Comparison of ENCODE assay signal across 7 mouse cellular contexts in the genomic region with DNA sequence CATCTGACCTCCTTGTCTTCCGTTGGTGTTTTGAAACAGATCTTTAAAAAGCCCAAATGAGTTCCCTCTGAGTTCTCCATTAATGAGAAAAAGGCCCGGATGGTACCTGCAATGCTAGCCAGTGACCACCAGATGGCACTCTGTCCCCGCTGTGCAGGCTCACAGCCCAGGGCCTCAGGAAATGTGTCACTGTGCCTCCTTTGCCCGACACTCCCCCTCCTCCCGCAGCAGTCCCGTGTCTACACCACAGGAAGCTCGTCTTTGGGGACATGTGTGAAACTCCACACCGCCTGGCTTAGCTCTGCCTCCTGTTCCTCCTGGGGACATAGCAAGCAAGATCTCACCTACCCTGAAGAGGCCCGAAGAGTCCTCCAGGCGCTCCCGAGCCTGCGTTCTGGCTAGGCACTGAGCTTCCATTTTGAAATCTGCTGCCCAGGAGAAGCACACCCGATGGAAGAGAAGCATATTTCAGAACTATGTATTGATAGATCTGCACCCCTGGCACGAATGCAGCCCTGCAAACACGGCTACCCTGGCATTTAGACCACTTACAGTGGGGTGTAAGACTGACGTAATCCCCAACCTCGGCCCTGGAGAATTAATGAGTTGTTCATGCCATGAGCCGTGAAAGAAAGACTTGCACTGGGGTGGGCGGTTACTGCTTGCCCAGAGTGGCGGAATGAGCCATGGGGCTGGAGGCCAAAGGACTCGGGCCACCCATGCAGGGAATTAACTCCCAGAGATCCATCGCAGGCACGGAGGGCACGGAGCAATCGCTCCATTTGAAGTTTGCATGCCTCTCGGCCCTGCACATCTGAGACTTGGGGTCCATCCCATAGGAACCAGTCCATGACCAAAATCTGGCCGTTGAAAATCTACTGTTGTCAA. TPM values are rescaled to one million over a fixed set of nuclear protein-coding genes. Genes with fewer than 3 reads are reported as not detected.
DNase-seq lines count a peak whose midpoint lies in the region; ATAC-seq lines count a peak whose summit lies in the region.

No protein-coding gene starts in this region.

- H3K27ac ChIP-seq in intestine, embryonic 15.5 days: peak overlapping the region; percentile 54
- H3K27ac ChIP-seq in midbrain, embryonic 10.5 days (replicated peaks): peak overlapping the region; percentile 85

- peak overlapping the region; percentile 69 for H3K4me2 ChIP-seq in intestine, embryonic 15.5 days (replicated peaks)

- peak overlapping the region; percentile 35; the same call in 1 of the 2 replicates for H3K9ac ChIP-seq in intestine, embryonic 15.5 days

- peaks cover 9% of the 10 kb centered on the region; the same call in 1 of the 2 replicates for H3K4me1 ChIP-seq in intestine, embryonic 15.5 days (replicated peaks)
- H3K4me1 ChIP-seq in midbrain, embryonic 10.5 days: peaks cover 23% of the 10 kb centered on the region

- WGBS in intestine, embryonic 15.5 days: 30% methylated on average over 27 of the region's 27 CpGs
- 14% methylated on average over 27 of the region's 27 CpGs for WGBS in midbrain, embryonic 10.5 days

- no peaks in the 10 kb centered on the region for H3K27me3 ChIP-seq in intestine, embryonic 15.5 days (replicated peaks)
- peaks cover 5% of the 10 kb centered on the region; the same call in 1 of the 2 replicates for H3K27me3 ChIP-seq in midbrain, embryonic 10.5 days (ENCODE audit: low read depth, poor library complexity, severe bottlenecking)

- no peaks in the 10 kb centered on the region for H3K9me3 ChIP-seq in intestine, embryonic 15.5 days
- H3K9me3 ChIP-seq in midbrain, embryonic 10.5 days (replicated peaks): no peaks in the 10 kb centered on the region

- ATAC-seq in intestine, embryonic 15.5 days: peak; percentile 94

- no peaks in the 10 kb centered on the region for H3K36me3 ChIP-seq in intestine, embryonic 15.5 days
- H3K36me3 ChIP-seq in midbrain, embryonic 10.5 days: no peaks in the 10 kb centered on the region

- DNase-seq in adrenal gland, adult 18-20 months (ENCODE audit: low spot score in 2 of 2): peak; percentile 92 to 95
- peak; percentile 89 for DNase-seq in embryo, embryonic 11 days
- peak; percentile 85 to 91 for DNase-seq in gastrocnemius, postnatal 36 days
- DNase-seq in left cerebral cortex, postnatal 25 days (ENCODE audit: low spot score in 2 of 2): peak; percentile 94 to 97
- peak; percentile 89 for DNase-seq in midbrain, embryonic 10.5 days (ENCODE audit: low spot score)
- DNase-seq in right cerebral cortex, postnatal 4 days: peak; percentile 87

- intact Hi-C loops in gastrocnemius, postnatal 36 days (cut with DNase I): loop anchor here (1.0 to 5.0 kb wide), 5 partner anchors 85 to 475 kb away; a partner anchor contains a TSS
- intact Hi-C loops in left cerebral cortex, postnatal 25 days (cut with DNase I): loop anchor here (1.0 to 5.0 kb wide), 5 partner anchors 97 to 424 kb away; no protein-coding TSS in a partner anchor

- H3K4me3 ChIP-seq in intestine, embryonic 15.5 days (replicated peaks): peak overlapping the region; percentile 27
- H3K4me3 ChIP-seq in midbrain, embryonic 10.5 days: peak overlapping the region; percentile 50

RNA-seq across cellular contexts. Expression of a gene that starts 22.9 kb away (rescaled TPM):
- 1 to 10 TPM; 4.4 to 6.0 TPM for total RNA-seq in adrenal gland, adult 18-20 months (2021)
- total RNA-seq in gastrocnemius, postnatal 36 days (2021): 1 to 10 TPM; 4.5 to 5.7 TPM
- polyA plus RNA-seq in intestine, embryonic 15.5 days (2015; fragmentation: Nextera tagmentation; extraction: Ambion mirVana): 3.0 and 3.1 TPM in 2 replicates
- total RNA-seq in left cerebral cortex, postnatal 25 days (2021): 1 to 10 TPM; 3.6 to 4.2 TPM
- 1.4 and 2.0 TPM in 2 replicates for polyA plus RNA-seq in midbrain, embryonic 10.5 days (2016; fragmentation: Nextera tagmentation; extraction: Ambion mirVana)

Comparison
In these comparisons a context has a peak if more than half of its experiments do, and no peak if none do; other contexts are left out.
1. Peak in every context shown above with its lines: DNase-seq, ATAC-seq, H3K4me3 ChIP-seq and H3K27ac ChIP-seq.